Mouse (Mus musculus): Measurements from ENCODE around the gene Wfdc5. TPM values are rescaled to one million over a fixed set of nuclear protein-coding genes. Genes with fewer than 3 reads are reported as not detected.

The Wfdc5 gene
- total RNA-seq, 2 experiments from 2014 or later: not detected

- DNase-seq (ENCODE audit: low spot score in 2 of 2): no peak
Measured at GRCm38 (mm10) chr2:164131586-164131985, 51.0 kb downstream of the Wfdc5 start.

GRCm38 (mm10) chr2:164128576-164129411, 53.7 kb downstream of the Wfdc5 start:
- DNase-seq (ENCODE audit: low spot score in 2 of 2): no peak

GRCm38 (mm10) chr2:164127297-164127696, 55.2 kb downstream of the Wfdc5 start:
- no peak for DNase-seq (ENCODE audit: low spot score in 2 of 2)

- peak; percentile 73 to 81 for DNase-seq (ENCODE audit: low spot score in 2 of 2)
Measured at GRCm38 (mm10) chr2:164126533-164126955, 56.0 kb downstream of the Wfdc5 start.

Other genes with a start within 250 kb of the Wfdc5 start
- gene Ywhab, start 187.8 kb downstream of the Wfdc5 start, total RNA-seq (2021): 100 to 1,000 TPM; 469 to 487 TPM
- 1 to 10 TPM in 1 of 2 experiments, under 1 TPM in 1; 0.51 to 1.3 TPM for gene Pabpc1l, start 157.3 kb downstream of the Wfdc5 start, total RNA-seq (2021)
- 10 to 100 TPM; 37.9 to 41.2 TPM for gene Stk4, start 112.4 kb downstream of the Wfdc5 start, total RNA-seq (2021)
- 10 to 100 TPM; 88.4 to 88.7 TPM for gene Tomm34, start 111.6 kb downstream of the Wfdc5 start, total RNA-seq (2021)
- gene Kcns1, start 11.6 kb downstream of the Wfdc5 start, total RNA-seq (2021): 10 to 100 TPM; 21.8 to 23.2 TPM
- not detected for gene Wfdc12, start 7.9 kb upstream of the Wfdc5 start, total RNA-seq (2021)
- gene Wfdc15a, start 17.4 kb upstream of the Wfdc5 start, total RNA-seq (2021): not detected
- not detected for gene Wfdc15b, start 38.9 kb upstream of the Wfdc5 start, total RNA-seq (2021)
- not detected for gene Svs2, start 55.7 kb upstream of the Wfdc5 start, total RNA-seq (2021)
- gene Svs3b, start 73.9 kb upstream of the Wfdc5 start, total RNA-seq (2021): not detected
- not detected for gene Svs4, start 95.7 kb upstream of the Wfdc5 start, total RNA-seq (2021)
- gene Svs3a, start 106.5 kb upstream of the Wfdc5 start, total RNA-seq (2021): not detected
- not detected for gene Svs6, start 134.0 kb upstream of the Wfdc5 start, total RNA-seq (2021)
- gene Svs5, start 150.0 kb upstream of the Wfdc5 start, total RNA-seq (2021): not detected
- under 1 TPM in 1 of 2 experiments, not detected in 1; 0.82 TPM for gene Slpi, start 206.4 kb upstream of the Wfdc5 start, total RNA-seq (2021)
- gene Rbpjl, start 220.4 kb upstream of the Wfdc5 start, total RNA-seq (2021): under 1 TPM; 0.33 to 0.56 TPM
- 1 to 10 TPM; 8.4 to 8.5 TPM for gene Matn4, start 222.4 kb upstream of the Wfdc5 start, total RNA-seq (2021)